Mouse (Mus musculus): ENCODE measurements around the gene Pigo. TPM values are rescaled to one million over a fixed set of nuclear protein-coding genes. Genes with fewer than 3 reads are reported as not detected.
"Not testable (repeated sequence)": the region's sequence is repeated elsewhere in the genome, so short reads cannot be mapped to it uniquely, and the experiment has no call there.

Pigo gene
- polyA plus RNA-seq, 1 experiment from 2014 or later, result 29.9 TPM

- H3K4me3 ChIP-seq (replicated peaks); H3K9ac ChIP-seq (replicated peaks); H3K27me3 ChIP-seq; H3K4me2 ChIP-seq (replicated peaks); H3K9me3 ChIP-seq; H3K27ac ChIP-seq; ATAC-seq; H3K4me1 ChIP-seq (replicated peaks): not testable (repeated sequence)
- H3K36me3 ChIP-seq, result peaks cover 76% of the 10 kb centered on the region
- WGBS, result 92% methylated on average over 8 of the region's 8 CpGs
Measured at GRCm38 (mm10) chr4:42980467-42980866, 45.2 kb downstream of the Pigo start.

DNA sequence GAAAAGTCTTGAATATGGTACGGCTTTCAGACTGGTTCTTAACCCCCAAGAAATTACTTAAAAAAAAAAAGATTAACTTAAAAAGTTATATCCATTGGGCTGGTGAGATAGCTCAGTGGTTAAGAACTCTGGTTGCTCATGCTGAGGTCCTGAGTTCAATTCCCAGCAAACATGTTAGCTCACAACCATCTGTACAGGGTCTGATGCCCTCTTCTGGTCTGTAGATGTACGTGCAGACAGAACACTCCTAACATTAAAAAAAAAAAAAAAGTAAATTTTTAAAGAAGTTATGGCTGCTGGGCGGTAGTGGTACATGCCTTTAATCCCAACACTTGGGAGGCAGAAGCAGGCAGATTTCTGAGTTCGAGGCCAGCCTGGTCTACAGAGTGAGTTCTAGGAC, 47.6 kb downstream of the Pigo start:
- Histone ChIP-seq H3K9me3 (no peaks in the 10 kb centered on the region), H3K27me3 (no peaks in the 10 kb centered on the region), H3K4me2 (replicated peaks) (no peak overlapping the region), H3K9ac (replicated peaks) (no peak overlapping the region), H3K27ac (no peak overlapping the region), H3K4me3 (replicated peaks) (no peak overlapping the region), H3K4me1 (replicated peaks) (no peaks in the 10 kb centered on the region), H3K36me3 (peaks cover 60% of the 10 kb centered on the region)
- WGBS, result 92% methylated on average over 4 of the region's 4 CpGs
- no peak for ATAC-seq

- Histone ChIP-seq H3K27ac (no peak overlapping the region), H3K27me3 (no peaks in the 10 kb centered on the region), H3K4me3 (replicated peaks) (no peak overlapping the region), H3K36me3 (peaks cover 26% of the 10 kb centered on the region), H3K9me3 (no peaks in the 10 kb centered on the region), H3K4me1 (replicated peaks) (no peaks in the 10 kb centered on the region), H3K4me2 (replicated peaks) (no peak overlapping the region), H3K9ac (replicated peaks) (no peak overlapping the region)
- ATAC-seq, result no peak
- WGBS, result 84% methylated on average over 5 of the region's 5 CpGs
Measured at GRCm38 (mm10) chr4:42973868-42974267, 51.8 kb downstream of the Pigo start.

GRCm38 (mm10) chr4:42972952-42973351, 52.7 kb downstream of the Pigo start:
- H3K4me2 ChIP-seq (replicated peaks), result no peak overlapping the region
- H3K36me3 ChIP-seq, result peaks cover 17% of the 10 kb centered on the region
- no peak overlapping the region for H3K4me3 ChIP-seq (replicated peaks)
- WGBS, result 80% methylated on average over 4 of the region's 4 CpGs
- H3K9me3 ChIP-seq, result no peaks in the 10 kb centered on the region
- ATAC-seq, result no peak
- H3K4me1 ChIP-seq (replicated peaks), result no peaks in the 10 kb centered on the region
- no peak overlapping the region for H3K9ac ChIP-seq (replicated peaks)
- H3K27me3 ChIP-seq, result no peaks in the 10 kb centered on the region
- no peak overlapping the region for H3K27ac ChIP-seq

DNA sequence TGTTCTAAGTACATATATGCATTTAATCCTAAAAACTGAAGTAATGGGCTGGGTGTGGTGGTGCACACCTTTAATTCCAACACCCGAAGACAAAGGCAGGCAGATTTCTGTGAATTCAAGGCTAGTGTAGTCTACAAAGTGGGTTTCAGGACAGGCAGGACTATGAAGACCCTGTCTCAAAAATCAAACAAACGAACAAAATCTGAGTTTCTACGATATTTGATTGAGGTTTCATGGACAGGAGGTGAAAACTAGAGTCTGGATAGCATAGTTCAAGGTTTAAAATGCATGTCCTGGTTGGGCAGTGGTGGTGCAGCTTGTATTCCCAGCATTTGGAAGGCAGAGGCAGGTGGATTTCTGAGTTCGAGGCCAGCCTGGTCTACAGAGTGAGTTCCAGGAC, 56.3 kb downstream of the Pigo start, which contains the start of gene 1700022I11Rik:
Gene 1700022I11Rik (plus strand): TSS at position 301 of the 400 bp plus-strand sequence.
- ATAC-seq, result no peak
- H3K36me3 ChIP-seq, result no peaks in the 10 kb centered on the region
- H3K4me1 ChIP-seq (replicated peaks), result peaks cover 7% of the 10 kb centered on the region; the same call in 1 of the 2 replicates
- H3K27ac ChIP-seq, result no peak within 1 kb of the TSS
- H3K4me2 ChIP-seq (replicated peaks), result no peak within 1 kb of the TSS
- H3K9ac ChIP-seq (replicated peaks), result no peak within 1 kb of the TSS
- no peaks in the 10 kb centered on the region for H3K9me3 ChIP-seq
- no peaks in the 10 kb centered on the region for H3K27me3 ChIP-seq
- H3K4me3 ChIP-seq (replicated peaks), result no peak within 1 kb of the TSS
- WGBS, result 93% methylated on average over 4 of the region's 4 CpGs

Other genes with a start within 250 kb of the Pigo start
- 0.08 TPM in 1 of 2 replicates, not detected in the other for gene Fam205a1, start 171.9 kb downstream of the Pigo start, polyA plus RNA-seq (2015; fragmentation: Nextera tagmentation; extraction: Ambion mirVana)
- 0.35 and 0.43 TPM in 2 replicates for gene Gm12394, start 169.0 kb downstream of the Pigo start, polyA plus RNA-seq (2015; fragmentation: Nextera tagmentation; extraction: Ambion mirVana)
- gene Fam205c, start 151.6 kb downstream of the Pigo start, polyA plus RNA-seq (2015; fragmentation: Nextera tagmentation; extraction: Ambion mirVana), result 1.2 and 1.7 TPM in 2 replicates
- gene Phf24, start 109.2 kb downstream of the Pigo start, polyA plus RNA-seq (2015; fragmentation: Nextera tagmentation; extraction: Ambion mirVana), result 14.8 and 15.2 TPM in 2 replicates
- 45.9 and 58.2 TPM in 2 replicates for gene Dnajb5, start 76.0 kb downstream of the Pigo start, polyA plus RNA-seq (2015; fragmentation: Nextera tagmentation; extraction: Ambion mirVana)
- gene 1700022I11Rik, start 56.2 kb downstream of the Pigo start, polyA plus RNA-seq (2015; fragmentation: Nextera tagmentation; extraction: Ambion mirVana), result 0.49 and 0.50 TPM in 2 replicates
- gene Vcp, start 25.3 kb downstream of the Pigo start, polyA plus RNA-seq (2015; fragmentation: Nextera tagmentation; extraction: Ambion mirVana), result 560 and 579 TPM in 2 replicates
- gene Fancg, start 15.3 kb downstream of the Pigo start, polyA plus RNA-seq (2015; fragmentation: Nextera tagmentation; extraction: Ambion mirVana), result 17.0 and 18.7 TPM in 2 replicates
- 245 and 253 TPM in 2 replicates for gene Stoml2, start 5.9 kb upstream of the Pigo start, polyA plus RNA-seq (2015; fragmentation: Nextera tagmentation; extraction: Ambion mirVana)
- 45.4 and 55.2 TPM in 2 replicates for gene Fam214b, start 20.4 kb upstream of the Pigo start, polyA plus RNA-seq (2015; fragmentation: Nextera tagmentation; extraction: Ambion mirVana)
- 20.0 and 20.2 TPM in 2 replicates for gene Unc13b, start 33.1 kb upstream of the Pigo start, polyA plus RNA-seq (2015; fragmentation: Nextera tagmentation; extraction: Ambion mirVana)
- 0.23 and 0.35 TPM in 2 replicates for gene Atp8b5, start 241.3 kb upstream of the Pigo start, polyA plus RNA-seq (2015; fragmentation: Nextera tagmentation; extraction: Ambion mirVana)

Measured in midbrain, embryonic 13.5 days (tissue).